Mouse (Mus musculus) erythroblast, embryonic 14.5 days (primary cell): Measurements from ENCODE around the gene Fam19a2.

Experiments
- GATA1 ChIP-seq: IDR thresholded peaks from 2 replicates; pipeline ENCODE4 v1.6.1; 2012; ENCODE audit warnings: low read length, inconsistent platforms, mixed read lengths
- TAL1 ChIP-seq: IDR thresholded peaks from 3 replicates; pipeline ENCODE4 v1.6.1; 2012; ENCODE audit warnings: low read length, inconsistent platforms, mixed read lengths

DNA sequence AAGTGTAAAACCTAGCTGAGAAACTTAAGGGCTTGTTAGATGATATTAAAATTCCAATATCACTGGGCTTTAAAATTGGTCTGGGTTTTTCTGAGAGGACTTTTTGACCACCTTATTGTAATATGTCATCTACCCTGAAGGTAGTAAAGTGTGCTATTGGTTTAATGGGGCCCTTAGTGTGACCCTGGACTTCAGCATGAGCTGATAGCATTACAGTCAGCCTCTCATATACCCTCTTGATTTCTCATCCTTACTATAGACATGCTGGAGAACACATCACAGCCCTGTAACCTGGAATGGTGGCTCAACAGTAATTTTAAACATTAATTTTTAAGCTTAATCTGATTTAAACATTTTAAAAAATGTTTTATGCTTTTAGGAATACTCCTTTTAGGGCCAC is 459.8 kb downstream of the Fam19a2 start:
- TF ChIP-seq GATA1 (no peak), TAL1 (no peak)
